Mouse (Mus musculus): ENCODE data around the gene Slc36a2. TPM values are rescaled to one million over a fixed set of nuclear protein-coding genes. Genes with fewer than 3 reads are reported as not detected.

Slc36a2 gene
- total RNA-seq, 2 experiments from 2014 or later: not detected

Other genes with a start within 250 kb of the Slc36a2 start
- gene Tnip1, start 222.2 kb downstream of the Slc36a2 start, total RNA-seq (2014; fragmentation: Nextera tagmentation): 16.7 and 17.8 TPM in 2 replicates
- 12.5 and 12.8 TPM in 2 replicates for gene Tnip1, start 222.2 kb downstream of the Slc36a2 start, total RNA-seq (2017)
- 18.3 and 28.5 TPM in 2 replicates for gene Anxa6, start 151.6 kb downstream of the Slc36a2 start, total RNA-seq (2014; fragmentation: Nextera tagmentation)
- gene Anxa6, start 151.6 kb downstream of the Slc36a2 start, total RNA-seq (2017): 25.3 and 26.7 TPM in 2 replicates
- 4.8 and 8.8 TPM in 2 replicates for gene Ccdc69, start 106.9 kb downstream of the Slc36a2 start, total RNA-seq (2014; fragmentation: Nextera tagmentation)
- 9.6 and 15.9 TPM in 2 replicates for gene Ccdc69, start 106.9 kb downstream of the Slc36a2 start, total RNA-seq (2017)
- gene Gm2a, start 87.0 kb downstream of the Slc36a2 start, total RNA-seq (2014; fragmentation: Nextera tagmentation): 6.2 and 8.6 TPM in 2 replicates
- 9.0 and 16.7 TPM in 2 replicates for gene Gm2a, start 87.0 kb downstream of the Slc36a2 start, total RNA-seq (2017)
- gene Slc36a3, start 33.4 kb downstream of the Slc36a2 start, total RNA-seq (2014; fragmentation: Nextera tagmentation): not detected in 2 replicates
- not detected in 2 replicates for gene Slc36a3, start 33.4 kb downstream of the Slc36a2 start, total RNA-seq (2017)
- gene Slc36a1, start 19.3 kb upstream of the Slc36a2 start, total RNA-seq (2014; fragmentation: Nextera tagmentation): 6.9 and 9.1 TPM in 2 replicates
- gene Slc36a1, start 19.3 kb upstream of the Slc36a2 start, total RNA-seq (2017): 3.0 and 8.3 TPM in 2 replicates
- not detected in 2 replicates for gene Fat2, start 151.5 kb upstream of the Slc36a2 start, total RNA-seq (2014; fragmentation: Nextera tagmentation)
- gene Fat2, start 151.5 kb upstream of the Slc36a2 start, total RNA-seq (2017): not detected in 2 replicates
- not detected in 2 replicates for gene Sparc, start 238.1 kb upstream of the Slc36a2 start, total RNA-seq (2014; fragmentation: Nextera tagmentation)
- not detected in 2 replicates for gene Sparc, start 238.1 kb upstream of the Slc36a2 start, total RNA-seq (2017)